Mouse (Mus musculus) lung, adult 2 months (tissue): ENCODE data around the gene Lasp1.

ENCODE experiments used
- CTCF ChIP-seq: fragments of 200-500 bp; IDR thresholded peaks from 2 replicates; pipeline ENCODE4 v1.5.1; 2011; ENCODE audit warnings: mild to moderate bottlenecking, low read length, control low read depth; ENCODE audit not compliant: insufficient read depth
- POLR2A ChIP-seq: fragments of 200-500 bp; IDR thresholded peaks from 2 replicates; pipeline ENCODE4 v1.6.1; 2011; ENCODE audit warnings: low read depth, mild to moderate bottlenecking, control low read depth, low read length, borderline replicate concordance; ENCODE audit errors: extremely low read depth

GRCm38 (mm10) chr11:97851601-97852000 lies 52.8 kb downstream of the Lasp1 start:
- no peak for TF ChIP-seq POLR2A
- no peak for TF ChIP-seq CTCF
